Mouse (Mus musculus) CH12.LX (cell line): ENCODE data around the gene Hist1h3f. TPM values are rescaled to one million over a fixed set of nuclear protein-coding genes. Genes with fewer than 3 reads are reported as not detected.

Source experiments
- DNase-seq: peaks from one replicate; pipeline ENCODE4 v3.0.0-alpha.2; 2013; ENCODE audit errors: extremely low read depth
- H3K27ac ChIP-seq: 2 replicates; pipeline ENCODE4 v1.5.1; 2012; ENCODE audit warnings: low read depth, mild to moderate bottlenecking, control low read depth, moderate library complexity; ENCODE audit not compliant: insufficient read depth
- H3K27me3 ChIP-seq: replicated peaks from 2 replicates; pipeline ENCODE3; 2012; ENCODE audit warnings: inconsistent platforms
- H3K36me3 ChIP-seq, 2 experiments: replicated peaks in 1 of 2; 2 replicates each; pipeline versions ENCODE3 to v1.6.1; 2012; ENCODE audit warnings: inconsistent platforms in 1 of 2, low read length in 1 of 2, mild to moderate bottlenecking in 1 of 2, mixed read lengths in 1 of 2, moderate library complexity in 1 of 2; ENCODE audit not compliant: control insufficient read depth in 1 of 2, insufficient read depth in 1 of 2
- H3K4me1 ChIP-seq, 2 experiments: 2 replicates each; pipeline ENCODE4 v1.6.1; 2012; ENCODE audit warnings: inconsistent platforms in 1 of 2, moderate library complexity in 1 of 2; ENCODE audit not compliant: insufficient read depth in 2 of 2, control insufficient read depth in 1 of 2
- H3K4me2 ChIP-seq: 2 replicates; pipeline ENCODE4 v1.6.1; 2012; ENCODE audit warnings: low read depth, mild to moderate bottlenecking, control low read depth; ENCODE audit not compliant: poor library complexity, insufficient read depth, severe bottlenecking
- H3K4me3 ChIP-seq, 3 experiments: fragments of 150-350 bp in 1 of 3; sonication (generic) in 1 of 3; replicated peaks in 1 of 3; 2 replicates each; pipeline versions ENCODE3 to v1.5.1; 2011 to 2012; ENCODE audit warnings: low read depth in 2 of 3, low read length in 2 of 3, mild to moderate bottlenecking in 2 of 3, moderate library complexity in 2 of 3, control low read depth in 1 of 3, improper control_type of control experiment in 1 of 3, inconsistent platforms in 1 of 3, mixed read lengths in 1 of 3; ENCODE audit not compliant: poor library complexity in 1 of 3
- H3K79me2 ChIP-seq: replicated peaks from 2 replicates; pipeline ENCODE4 v1.6.1; 2012; ENCODE audit warnings: mild to moderate bottlenecking, moderate library complexity; ENCODE audit not compliant: control insufficient read depth, poor library complexity, insufficient read depth, severe bottlenecking; ENCODE audit errors: extremely low read depth
- H3K9ac ChIP-seq: 2 replicates; pipeline ENCODE4 v1.6.1; 2012; ENCODE audit warnings: low read depth, mild to moderate bottlenecking, control low read depth, moderate library complexity; ENCODE audit not compliant: insufficient read depth
- H3K9me3 ChIP-seq: replicated peaks from 2 replicates; pipeline ENCODE3; 2012; ENCODE audit warnings: low read length, inconsistent platforms, mixed read lengths
- CHD1 ChIP-seq: IDR thresholded peaks from 2 replicates; pipeline ENCODE4 v1.6.1; 2012; ENCODE audit warnings: low read depth, low read length, improper control_type of control experiment, inconsistent platforms
- CHD2 ChIP-seq: IDR thresholded peaks from 2 replicates; pipeline ENCODE4 v1.6.1; 2011; ENCODE audit warnings: low read length, improper control_type of control experiment
- E2F4 ChIP-seq: IDR thresholded peaks from 2 replicates; pipeline ENCODE4 v1.6.1; 2011; ENCODE audit warnings: low read depth, low read length, improper control_type of control experiment; ENCODE audit not compliant: insufficient replicate concordance
- ELF1 ChIP-seq: IDR thresholded peaks from 2 replicates; pipeline ENCODE4 v1.6.1; 2014; ENCODE audit warnings: low read depth, mild to moderate bottlenecking, inconsistent platforms, low read length, improper control_type of control experiment
- ETS1 ChIP-seq: conservative IDR thresholded peaks from 2 replicates; pipeline ENCODE4 v1.6.1; 2012; ENCODE audit warnings: low read depth, mild to moderate bottlenecking, inconsistent platforms, low read length, improper control_type of control experiment, moderate library complexity
- HCFC1 ChIP-seq: IDR thresholded peaks from 2 replicates; pipeline ENCODE4 v1.6.1; 2012; ENCODE audit warnings: low read depth, mild to moderate bottlenecking, inconsistent platforms, low read length, improper control_type of control experiment
- JUN ChIP-seq: IDR thresholded peaks from 2 replicates; pipeline ENCODE4 v1.6.1; 2011; ENCODE audit warnings: low read depth, mild to moderate bottlenecking, low read length, improper control_type of control experiment, moderate library complexity; ENCODE audit not compliant: insufficient read depth
- JUND ChIP-seq: conservative IDR thresholded peaks from 2 replicates; pipeline ENCODE4 v1.6.1; 2011; ENCODE audit warnings: low read depth, low read length, improper control_type of control experiment
- KAT2A ChIP-seq: IDR thresholded peaks from 2 replicates; pipeline ENCODE4 v1.6.1; 2012; ENCODE audit warnings: low read length, improper control_type of control experiment, inconsistent platforms; ENCODE audit not compliant: insufficient replicate concordance
- MAFK ChIP-seq: IDR thresholded peaks from 2 replicates; pipeline ENCODE4 v1.6.1; 2011; ENCODE audit warnings: low read length, improper control_type of control experiment; ENCODE audit not compliant: insufficient replicate concordance
- MAZ ChIP-seq: IDR thresholded peaks from 2 replicates; pipeline ENCODE4 v1.6.1; 2012; ENCODE audit warnings: low read depth, mild to moderate bottlenecking, inconsistent platforms, low read length, improper control_type of control experiment, moderate library complexity
- MYC ChIP-seq: IDR thresholded peaks from 2 replicates; pipeline ENCODE4 v1.6.1; 2011; ENCODE audit warnings: low read depth, mild to moderate bottlenecking, improper control_type of control experiment, low read length
- NRF1 ChIP-seq: IDR thresholded peaks from 2 replicates; pipeline ENCODE4 v1.6.1; 2014; ENCODE audit warnings: low read depth, mild to moderate bottlenecking, inconsistent platforms, low read length, improper control_type of control experiment, moderate library complexity
- PAX5 ChIP-seq: IDR thresholded peaks from 2 replicates; pipeline ENCODE4 v1.6.1; 2012; ENCODE audit warnings: low read length, inconsistent platforms, mixed read lengths
- RCOR1 ChIP-seq: conservative IDR thresholded peaks from 2 replicates; pipeline ENCODE4 v1.6.1; 2012; ENCODE audit warnings: low read depth, mild to moderate bottlenecking, inconsistent platforms, low read length, improper control_type of control experiment
- SMC3 ChIP-seq: IDR thresholded peaks from 2 replicates; pipeline ENCODE4 v1.6.1; 2011; ENCODE audit warnings: low read depth, low read length, improper control_type of control experiment
- TBP ChIP-seq: conservative IDR thresholded peaks from 2 replicates; pipeline ENCODE4 v1.6.1; 2011; ENCODE audit warnings: low read depth, low read length, improper control_type of control experiment
- TCF12 ChIP-seq: IDR thresholded peaks from 2 replicates; pipeline ENCODE4 v1.6.1; 2014; ENCODE audit warnings: low read depth, mild to moderate bottlenecking, inconsistent platforms, low read length, improper control_type of control experiment
- UBTF ChIP-seq: IDR thresholded peaks from 2 replicates; pipeline ENCODE4 v1.6.1; 2012; ENCODE audit warnings: low read depth, mild to moderate bottlenecking, inconsistent platforms, low read length, improper control_type of control experiment, moderate library complexity
- ZC3H11A ChIP-seq: IDR thresholded peaks from 2 replicates; pipeline ENCODE4 v1.6.1; 2012; ENCODE audit warnings: low read depth, mild to moderate bottlenecking, inconsistent platforms, low read length, improper control_type of control experiment
- ZKSCAN1 ChIP-seq: IDR thresholded peaks from 2 replicates; pipeline ENCODE4 v1.6.1; 2012; ENCODE audit warnings: low read depth, inconsistent platforms, low read length, improper control_type of control experiment, borderline replicate concordance
- ZMIZ1 ChIP-seq: IDR thresholded peaks from 2 replicates; pipeline ENCODE4 v1.6.1; 2012; ENCODE audit warnings: low read depth, mild to moderate bottlenecking, inconsistent platforms, low read length, improper control_type of control experiment
- ZNF384 ChIP-seq: IDR thresholded peaks from 2 replicates; pipeline ENCODE4 v1.6.1; 2012; ENCODE audit warnings: low read depth, low read length, improper control_type of control experiment, inconsistent platforms
- dilution Hi-C: fragments of 300-500 bp; cut with MboI; formaldehyde crosslinking; loops from 2 replicates; pipeline ENCODE4 v1.14.3; 2020; ENCODE audit warnings: low sequenced_read_pairs; ENCODE audit not compliant: extremely low pct_unique_long_range_greater_than_20kb, extremely low pct_ligation_motif_present
- in situ Hi-C: fragments of 300-500 bp; cut with MboI; formaldehyde crosslinking; loops from 3 replicates; pipeline ENCODE4 v1.14.3; 2019; ENCODE audit warnings: low sequenced_read_pairs, low pct_ligation_motif_present, low pct_unique_long_range_greater_than_20kb, mixed read lengths
- polyA plus RNA-seq: library from polyadenylated mRNA; unstranded; fragments of >175 nt; gene quantifications from 2 replicates; pipeline ENCODE4 v1.2.1, GENCODE M21; 2012; ENCODE audit warnings: low read depth; ENCODE audit not compliant: insufficient read length
- total RNA-seq, 2 experiments: library from RNA; depleted of rRNA; stranded (reverse); fragments of 300-350 nt in 1 of 2; fragments of >200 nt in 1 of 2; gene quantifications; 2 replicates each; pipeline ENCODE4 v1.2.3; 2012 to 2014

The Hist1h3f gene
- total and polyA plus RNA-seq, 3 experiments = 0.30 to 553 (median 8.0) TPM

DNA sequence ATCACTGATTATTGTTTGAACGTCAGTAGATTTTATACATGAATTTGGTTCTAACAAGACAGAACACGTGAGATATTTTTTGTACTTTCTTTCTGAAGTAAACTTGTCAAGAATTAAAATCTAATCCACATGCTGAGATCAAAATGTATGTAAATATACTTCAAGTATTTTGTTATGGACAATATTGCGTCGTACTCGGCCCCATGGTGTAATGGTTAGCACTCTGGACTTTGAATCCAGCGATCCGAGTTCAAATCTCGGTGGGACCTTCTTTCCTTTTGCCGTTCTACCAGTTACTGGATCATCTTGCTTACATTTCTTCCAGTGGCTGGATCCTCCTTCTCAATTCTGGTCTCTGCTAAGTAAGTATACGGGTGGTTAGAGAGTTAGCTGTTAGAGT, 24.4 kb upstream of the Hist1h3f start:
- H3K27ac ChIP-seq = no peak overlapping the region
- H3K4me1 ChIP-seq = peaks cover 0 to 34% of the 10 kb centered on the region in 2 experiments; a peak in 2 of 4 replicates
- no peaks in the 10 kb centered on the region for H3K9me3 ChIP-seq
- no peaks in the 10 kb centered on the region for H3K36me3 ChIP-seq
- H3K9ac ChIP-seq = peak overlapping the region; percentile 60; the same call in 1 of the 2 replicates
- in situ Hi-C loops = loop anchor here (25.0 kb wide), 1 partner anchor 1582 kb away; the partner anchor contains the start of gene Zfp184
- H3K4me3 ChIP-seq = peak overlapping the region; percentile 47 to 58 (median 53)
- no peaks in the 10 kb centered on the region for H3K27me3 ChIP-seq
- no peaks in the 10 kb centered on the region for H3K79me2 ChIP-seq
- peak; percentile 86 for DNase-seq
- H3K4me2 ChIP-seq = peak overlapping the region; percentile 95
- TF ChIP-seq RCOR1 (no peak), ELF1 (peak; percentile 95), SMC3 (no peak), MAZ (no peak), MAFK (peak; percentile 98), CHD1 (no peak), ZNF384 (no peak), NRF1 (peak; percentile 68), ZMIZ1 (no peak), TBP (peak; percentile 99), TCF12 (no peak), UBTF (no peak), ZKSCAN1 (no peak), MYC (0 out of 2 replicates have a peak, but pooled peaks have one; percentile 71), ZC3H11A (no peak), PAX5 (no peak), JUN (no peak), JUND (0 out of 2 replicates have a peak, but pooled peaks have one; percentile 43), KAT2A (peak; percentile 85; the same call in 1 of the 2 replicates), HCFC1 (no peak), E2F4 (peak; percentile 90), CHD2 (no peak), ETS1 (no peak)
- TF ChIP-seq, all 38 proteins: peak for 8
- dilution Hi-C loops = no loop called here
